Mouse (Mus musculus) neural tube, embryonic 11.5 days (tissue): ENCODE measurements at regions not wholly inside any gene's neighbourhood (a gene's known extent, or its start where the extent isn't known, plus 50 kb on each side); places are given as distances from the start of the nearest gene placed in this dataset.
"Not testable (repeated sequence)": the region's sequence is repeated elsewhere in the genome, so short reads cannot be mapped to it uniquely, and the experiment has no call there.

Experiments
- ATAC-seq: fragments of 200-750 bp; cut with Nextera tagmentation; 2 replicates; pipeline ENCODE4 v1.8.0; 2017; ENCODE audit warnings: moderate number of reproducible peaks, mild to moderate bottlenecking, moderate TSS enrichment, moderate library complexity; ENCODE audit not compliant: insufficient read depth, low FRiP score, low TSS enrichment
- DNase-seq: peaks from one replicate; pipeline ENCODE4 v3.0.0-alpha.2; 2015; ENCODE audit warnings: low spot score
- H3K27ac ChIP-seq: fragments of 300-500 bp; sonication (generic); 2 replicates; pipeline ENCODE4 v1.5.1; 2014; ENCODE audit warnings: low read depth, mild to moderate bottlenecking, low read length
- H3K27me3 ChIP-seq: fragments of 300-500 bp; sonication (generic); 2 replicates; pipeline ENCODE4 v1.6.1; 2014; ENCODE audit warnings: mild to moderate bottlenecking, low read length, mixed read lengths; ENCODE audit not compliant: control insufficient read depth, insufficient read depth
- H3K36me3 ChIP-seq: fragments of 300-500 bp; sonication (generic); 2 replicates; pipeline ENCODE4 v1.6.1; 2014; ENCODE audit warnings: mild to moderate bottlenecking, low read length, moderate library complexity, mixed read lengths; ENCODE audit not compliant: control insufficient read depth, insufficient read depth
- H3K4me1 ChIP-seq: fragments of 300-500 bp; sonication (generic); 2 replicates; pipeline ENCODE4 v1.6.1; 2014; ENCODE audit warnings: low read length, mixed read lengths; ENCODE audit not compliant: control insufficient read depth, insufficient read depth
- H3K4me2 ChIP-seq: fragments of 300-500 bp; sonication (generic); 2 replicates; pipeline ENCODE4 v1.6.1; 2014; ENCODE audit warnings: low read depth, mild to moderate bottlenecking, moderate library complexity
- H3K4me3 ChIP-seq: fragments of 300-500 bp; sonication (generic); 2 replicates; pipeline ENCODE4 v1.5.1; 2014; ENCODE audit warnings: low read depth, low read length
- H3K9ac ChIP-seq: fragments of 300-500 bp; sonication (generic); 2 replicates; pipeline ENCODE4 v1.6.1; 2014; ENCODE audit warnings: mild to moderate bottlenecking, low read length
- H3K9me3 ChIP-seq: fragments of 300-500 bp; sonication (generic); 2 replicates; pipeline ENCODE4 v1.6.1; 2016; ENCODE audit warnings: low read length; ENCODE audit not compliant: control insufficient read depth
- WGBS: fragments of 180-500 bp; shearing (Covaris S2); extraction: QIAGEN DNeasy Blood & Tissue Kit; methylation state at CpG from one replicate; pipeline ENCODE4 v1.1.7; 2014; 5-methylcytosine and 5-hydroxymethylcytosine counted together

- no peak overlapping the region for H3K4me3 ChIP-seq
- no peaks in the 10 kb centered on the region for H3K27me3 ChIP-seq
- no peaks in the 10 kb centered on the region for H3K36me3 ChIP-seq
- no peak overlapping the region for H3K9ac ChIP-seq
- H3K4me1 ChIP-seq, result no peaks in the 10 kb centered on the region
- no peaks in the 10 kb centered on the region for H3K9me3 ChIP-seq
- H3K27ac ChIP-seq, result no peak overlapping the region
- ATAC-seq, result no peak
- no peak for DNase-seq
- H3K4me2 ChIP-seq, result no peak overlapping the region
- 82% methylated on average over 3 of the region's 3 CpGs for WGBS
These were observed 55.5 kb downstream of the Zfp281 start for GRCm38 (mm10) chr1:136680173-136680572.

- ATAC-seq, H3K27me3 ChIP-seq: not testable (repeated sequence)
- 73% methylated on average over 10 of the region's 10 CpGs for WGBS
These were observed 57.6 kb downstream of the Zfp281 start for GRCm38 (mm10) chr1:136682311-136682710.

GRCm38 (mm10) chr1:136683061-136683531, 58.4 kb downstream of the Zfp281 start:
- H3K9me3 ChIP-seq, result no peaks in the 10 kb centered on the region
- WGBS, result 87% methylated on average over 3 of the region's 3 CpGs
- ATAC-seq, result no peak
- no peak overlapping the region for H3K27ac ChIP-seq
- H3K4me2 ChIP-seq, result no peak overlapping the region
- DNase-seq, result no peak
- no peak overlapping the region for H3K9ac ChIP-seq
- no peaks in the 10 kb centered on the region for H3K4me1 ChIP-seq
- no peak overlapping the region for H3K4me3 ChIP-seq
- H3K36me3 ChIP-seq, result no peaks in the 10 kb centered on the region
- no peaks in the 10 kb centered on the region for H3K27me3 ChIP-seq

More at GRCm38 (mm10) chr1:136682311-136682710, 57.6 kb downstream of the Zfp281 start:
- not testable (repeated sequence) for H3K9ac ChIP-seq, H3K4me3 ChIP-seq, H3K36me3 ChIP-seq, DNase-seq, H3K27ac ChIP-seq, H3K9me3 ChIP-seq, H3K4me1 ChIP-seq, H3K4me2 ChIP-seq

GRCm38 (mm10) chr1:136683561-136684131, 58.9 kb downstream of the Zfp281 start:
- Histone ChIP-seq H3K4me1 (no peaks in the 10 kb centered on the region), H3K9ac (no peak overlapping the region), H3K36me3 (no peaks in the 10 kb centered on the region), H3K9me3 (no peaks in the 10 kb centered on the region), H3K27me3 (no peaks in the 10 kb centered on the region), H3K27ac (no peak overlapping the region), H3K4me2 (no peak overlapping the region), H3K4me3 (no peak overlapping the region)
- DNase-seq, result no peak
- no peak for ATAC-seq
- 77% methylated on average over 10 of the region's 10 CpGs for WGBS

- no peak for DNase-seq
- H3K36me3 ChIP-seq, result no peaks in the 10 kb centered on the region
These were observed 59.8 kb downstream of the Zfp281 start for GRCm38 (mm10) chr1:136684481-136684880.

GRCm38 (mm10) chr1:136685191-136686060, 60.7 kb downstream of the Zfp281 start:
- Histone ChIP-seq H3K27me3 (no peaks in the 10 kb centered on the region), H3K27ac (no peak overlapping the region), H3K4me1 (no peaks in the 10 kb centered on the region), H3K9me3 (no peaks in the 10 kb centered on the region), H3K4me2 (no peak overlapping the region), H3K4me3 (no peak overlapping the region), H3K36me3 (no peaks in the 10 kb centered on the region), H3K9ac (no peak overlapping the region)
- 79% methylated on average over 13 of the region's 13 CpGs for WGBS
- DNase-seq (no peak), ATAC-seq (no peak)

More at GRCm38 (mm10) chr1:136684481-136684880, 59.8 kb downstream of the Zfp281 start:
- no peak overlapping the region for H3K4me2 ChIP-seq
- no peaks in the 10 kb centered on the region for H3K9me3 ChIP-seq
- H3K4me3 ChIP-seq, result no peak overlapping the region
- H3K27ac ChIP-seq, result no peak overlapping the region
- 88% methylated on average over 5 of the region's 5 CpGs for WGBS
- H3K27me3 ChIP-seq, result no peaks in the 10 kb centered on the region
- no peaks in the 10 kb centered on the region for H3K4me1 ChIP-seq
- no peak overlapping the region for H3K9ac ChIP-seq
- ATAC-seq, result no peak

- H3K27ac ChIP-seq, result no peak overlapping the region
- ATAC-seq, result no peak
- H3K4me2 ChIP-seq, result no peak overlapping the region
- H3K4me1 ChIP-seq, result no peaks in the 10 kb centered on the region
- H3K36me3 ChIP-seq, result no peaks in the 10 kb centered on the region
- H3K27me3 ChIP-seq, result no peaks in the 10 kb centered on the region
- no peaks in the 10 kb centered on the region for H3K9me3 ChIP-seq
- no peak overlapping the region for H3K4me3 ChIP-seq
- no peak overlapping the region for H3K9ac ChIP-seq
- DNase-seq, result no peak
These were observed 61.8 kb downstream of the Zfp281 start for GRCm38 (mm10) chr1:136686467-136686866.

GRCm38 (mm10) chr1:136690068-136690467, 65.4 kb downstream of the Zfp281 start:
- no peak overlapping the region for H3K27ac ChIP-seq
- no peaks in the 10 kb centered on the region for H3K9me3 ChIP-seq
- no peaks in the 10 kb centered on the region for H3K27me3 ChIP-seq
- H3K4me2 ChIP-seq, result no peak overlapping the region
- no peak for ATAC-seq
- no peak overlapping the region for H3K4me3 ChIP-seq
- H3K4me1 ChIP-seq, result no peaks in the 10 kb centered on the region
- 27% methylated on average over 2 of the region's 2 CpGs for WGBS
- H3K9ac ChIP-seq, result no peak overlapping the region
- DNase-seq, result no peak
- no peaks in the 10 kb centered on the region for H3K36me3 ChIP-seq

- ATAC-seq (no peak), DNase-seq (no peak)
- Histone ChIP-seq H3K9me3 (no peaks in the 10 kb centered on the region), H3K27me3 (no peaks in the 10 kb centered on the region), H3K36me3 (no peaks in the 10 kb centered on the region), H3K4me1 (no peaks in the 10 kb centered on the region), H3K9ac (no peak overlapping the region), H3K4me2 (no peak overlapping the region), H3K27ac (no peak overlapping the region), H3K4me3 (no peak overlapping the region)
- 52% methylated on average over 5 of the region's 5 CpGs for WGBS
These were observed 68.7 kb downstream of the Zfp281 start for GRCm38 (mm10) chr1:136693421-136693820.
